Mouse (Mus musculus): ENCODE results near the gene Msh3. TPM values are rescaled to one million over a fixed set of nuclear protein-coding genes. Genes with fewer than 3 reads are reported as not detected.
"Not testable (repeated sequence)": the region's sequence is repeated elsewhere in the genome, so short reads cannot be mapped to it uniquely, and the experiment has no call there.

The Msh3 gene
- polyA plus RNA-seq, 1 experiment from 2014 or later, result 20.9 TPM

- Histone ChIP-seq H3K9me3 (replicated peaks; ENCODE audit: control insufficient read depth, low read length) (no peaks in the 10 kb centered on the region), H3K4me3 (ENCODE audit: low read depth, low read length) (no peak overlapping the region), H3K9ac (ENCODE audit: low read depth, low read length) (no peak overlapping the region), H3K4me1 (ENCODE audit: control insufficient read depth, insufficient read depth, low read length) (no peaks in the 10 kb centered on the region), H3K27ac (ENCODE audit: low read depth, low read length) (no peak overlapping the region), H3K4me2 (no peak overlapping the region), H3K27me3 (ENCODE audit: control insufficient read depth, insufficient read depth, low read length) (no peaks in the 10 kb centered on the region), H3K36me3 (ENCODE audit: control insufficient read depth, insufficient read depth, low read length) (no peaks in the 10 kb centered on the region)
- ATAC-seq (replicated peaks; ENCODE audit: insufficient number of reproducible peaks, low FRiP score, low TSS enrichment), result no peak
- WGBS (ENCODE audit: insufficient replicate concordance), result 86% methylated on average over 9 of the region's 9 CpGs
Measured at GRCm38 (mm10) chr13:92232076-92232938, 122.5 kb downstream of the Msh3 start.

GRCm38 (mm10) chr13:92228037-92228436 lies 126.8 kb downstream of the Msh3 start:
- Histone ChIP-seq H3K9ac (ENCODE audit: low read depth, low read length) (no peak overlapping the region), H3K4me3 (ENCODE audit: low read depth, low read length) (no peak overlapping the region), H3K36me3 (ENCODE audit: control insufficient read depth, insufficient read depth, low read length) (no peaks in the 10 kb centered on the region), H3K27ac (ENCODE audit: low read depth, low read length) (no peak overlapping the region), H3K4me2 (no peak overlapping the region), H3K4me1 (ENCODE audit: control insufficient read depth, insufficient read depth, low read length) (no peaks in the 10 kb centered on the region), H3K27me3 (ENCODE audit: control insufficient read depth, insufficient read depth, low read length) (no peaks in the 10 kb centered on the region), H3K9me3 (replicated peaks; ENCODE audit: control insufficient read depth, low read length) (no peaks in the 10 kb centered on the region)
- WGBS (ENCODE audit: insufficient replicate concordance), result 80% methylated on average over 1 of the region's 1 CpGs
- ATAC-seq (replicated peaks; ENCODE audit: insufficient number of reproducible peaks, low FRiP score, low TSS enrichment), result no peak

GRCm38 (mm10) chr13:92223567-92223966 lies 131.2 kb downstream of the Msh3 start:
- no peaks in the 10 kb centered on the region for H3K9me3 ChIP-seq (replicated peaks; ENCODE audit: control insufficient read depth, low read length)
- H3K27ac ChIP-seq (ENCODE audit: low read depth, low read length), result no peak overlapping the region
- no peak overlapping the region for H3K9ac ChIP-seq (ENCODE audit: low read depth, low read length)
- ATAC-seq (replicated peaks; ENCODE audit: insufficient number of reproducible peaks, low FRiP score, low TSS enrichment), result no peak
- H3K4me1 ChIP-seq (ENCODE audit: control insufficient read depth, insufficient read depth, low read length), result peaks cover 8% of the 10 kb centered on the region; the same call in 1 of the 2 replicates
- no peak overlapping the region for H3K4me3 ChIP-seq (ENCODE audit: low read depth, low read length)
- no peaks in the 10 kb centered on the region for H3K27me3 ChIP-seq (ENCODE audit: control insufficient read depth, insufficient read depth, low read length)
- H3K4me2 ChIP-seq, result no peak overlapping the region
- H3K36me3 ChIP-seq (ENCODE audit: control insufficient read depth, insufficient read depth, low read length), result no peaks in the 10 kb centered on the region
- WGBS (ENCODE audit: insufficient replicate concordance), result 96% methylated on average over 3 of the region's 3 CpGs

- no peaks in the 10 kb centered on the region for H3K36me3 ChIP-seq (ENCODE audit: control insufficient read depth, insufficient read depth, low read length)
- no peak for ATAC-seq (replicated peaks; ENCODE audit: insufficient number of reproducible peaks, low FRiP score, low TSS enrichment)
- peaks cover 8% of the 10 kb centered on the region; the same call in 1 of the 2 replicates for H3K4me1 ChIP-seq (ENCODE audit: control insufficient read depth, insufficient read depth, low read length)
- H3K9me3 ChIP-seq (replicated peaks; ENCODE audit: control insufficient read depth, low read length), result no peaks in the 10 kb centered on the region
- H3K4me3 ChIP-seq (ENCODE audit: low read depth, low read length), result no peak overlapping the region
- 92% methylated on average over 5 of the region's 5 CpGs for WGBS (ENCODE audit: insufficient replicate concordance)
- H3K4me2 ChIP-seq, result no peak overlapping the region
- no peak overlapping the region for H3K27ac ChIP-seq (ENCODE audit: low read depth, low read length)
- H3K27me3 ChIP-seq (ENCODE audit: control insufficient read depth, insufficient read depth, low read length), result no peaks in the 10 kb centered on the region
- H3K9ac ChIP-seq (ENCODE audit: low read depth, low read length), result no peak overlapping the region
Measured at GRCm38 (mm10) chr13:92222763-92223162, 132.0 kb downstream of the Msh3 start.

- no peaks in the 10 kb centered on the region for H3K9me3 ChIP-seq (replicated peaks; ENCODE audit: control insufficient read depth, low read length)
- WGBS (ENCODE audit: insufficient replicate concordance), result 68% methylated on average over 3 of the region's 3 CpGs
- H3K9ac ChIP-seq (ENCODE audit: low read depth, low read length), result no peak overlapping the region
- H3K36me3 ChIP-seq (ENCODE audit: control insufficient read depth, insufficient read depth, low read length), result no peaks in the 10 kb centered on the region
- H3K4me1 ChIP-seq (ENCODE audit: control insufficient read depth, insufficient read depth, low read length), result peaks cover 17% of the 10 kb centered on the region
- ATAC-seq (replicated peaks; ENCODE audit: insufficient number of reproducible peaks, low FRiP score, low TSS enrichment), result no peak
- H3K27ac ChIP-seq (ENCODE audit: low read depth, low read length), result no peak overlapping the region
- no peak overlapping the region for H3K4me2 ChIP-seq
- no peaks in the 10 kb centered on the region for H3K27me3 ChIP-seq (ENCODE audit: control insufficient read depth, insufficient read depth, low read length)
- no peak overlapping the region for H3K4me3 ChIP-seq (ENCODE audit: low read depth, low read length)
Measured at GRCm38 (mm10) chr13:92219774-92220173, 135.0 kb downstream of the Msh3 start.

- H3K27me3 ChIP-seq (ENCODE audit: control insufficient read depth, insufficient read depth, low read length), result no peaks in the 10 kb centered on the region
- 64% methylated on average over 9 of the region's 9 CpGs for WGBS (ENCODE audit: insufficient replicate concordance)
- H3K9me3 ChIP-seq (replicated peaks; ENCODE audit: control insufficient read depth, low read length), result no peaks in the 10 kb centered on the region
- no peak overlapping the region for H3K27ac ChIP-seq (ENCODE audit: low read depth, low read length)
- H3K4me3 ChIP-seq (ENCODE audit: low read depth, low read length), result no peak overlapping the region
- no peak overlapping the region for H3K4me2 ChIP-seq
- peaks cover 17% of the 10 kb centered on the region for H3K4me1 ChIP-seq (ENCODE audit: control insufficient read depth, insufficient read depth, low read length)
- H3K36me3 ChIP-seq (ENCODE audit: control insufficient read depth, insufficient read depth, low read length), result no peaks in the 10 kb centered on the region
- no peak for ATAC-seq (replicated peaks; ENCODE audit: insufficient number of reproducible peaks, low FRiP score, low TSS enrichment)
- H3K9ac ChIP-seq (ENCODE audit: low read depth, low read length), result no peak overlapping the region
Measured at GRCm38 (mm10) chr13:92217216-92217615, 137.6 kb downstream of the Msh3 start.

GRCm38 (mm10) chr13:92196860-92197259 lies 157.9 kb downstream of the Msh3 start:
- Histone ChIP-seq H3K27ac (ENCODE audit: low read depth, low read length) (no peak overlapping the region), H3K9ac (ENCODE audit: low read depth, low read length) (no peak overlapping the region), H3K27me3 (ENCODE audit: control insufficient read depth, insufficient read depth, low read length) (no peaks in the 10 kb centered on the region), H3K4me3 (ENCODE audit: low read depth, low read length) (no peak overlapping the region), H3K4me2 (no peak overlapping the region), H3K36me3 (ENCODE audit: control insufficient read depth, insufficient read depth, low read length) (no peaks in the 10 kb centered on the region), H3K9me3 (replicated peaks; ENCODE audit: control insufficient read depth, low read length) (no peaks in the 10 kb centered on the region), H3K4me1 (ENCODE audit: control insufficient read depth, insufficient read depth, low read length) (no peaks in the 10 kb centered on the region)
- no peak for ATAC-seq (replicated peaks; ENCODE audit: insufficient number of reproducible peaks, low FRiP score, low TSS enrichment)
- WGBS (ENCODE audit: insufficient replicate concordance), result 87% methylated on average over 2 of the region's 2 CpGs

GRCm38 (mm10) chr13:92193806-92194205 lies 161.0 kb downstream of the Msh3 start:
- H3K4me1 ChIP-seq (ENCODE audit: control insufficient read depth, insufficient read depth, low read length); H3K9ac ChIP-seq (ENCODE audit: low read depth, low read length); ATAC-seq (replicated peaks; ENCODE audit: insufficient number of reproducible peaks, low FRiP score, low TSS enrichment); H3K9me3 ChIP-seq (replicated peaks; ENCODE audit: control insufficient read depth, low read length); H3K27me3 ChIP-seq (ENCODE audit: control insufficient read depth, insufficient read depth, low read length); H3K36me3 ChIP-seq (ENCODE audit: control insufficient read depth, insufficient read depth, low read length); H3K4me2 ChIP-seq; H3K27ac ChIP-seq (ENCODE audit: low read depth, low read length); H3K4me3 ChIP-seq (ENCODE audit: low read depth, low read length): not testable (repeated sequence)
- WGBS (ENCODE audit: insufficient replicate concordance), result 73% methylated on average over 5 of the region's 5 CpGs

GRCm38 (mm10) chr13:92172686-92173085 lies 182.1 kb downstream of the Msh3 start:
- not testable (repeated sequence) for H3K4me1 ChIP-seq (ENCODE audit: control insufficient read depth, insufficient read depth, low read length); ATAC-seq (replicated peaks; ENCODE audit: insufficient number of reproducible peaks, low FRiP score, low TSS enrichment); H3K9me3 ChIP-seq (replicated peaks; ENCODE audit: control insufficient read depth, low read length); H3K4me3 ChIP-seq (ENCODE audit: low read depth, low read length); H3K4me2 ChIP-seq; H3K9ac ChIP-seq (ENCODE audit: low read depth, low read length); H3K27ac ChIP-seq (ENCODE audit: low read depth, low read length); H3K27me3 ChIP-seq (ENCODE audit: control insufficient read depth, insufficient read depth, low read length); H3K36me3 ChIP-seq (ENCODE audit: control insufficient read depth, insufficient read depth, low read length)
- 82% methylated on average over 8 of the region's 8 CpGs for WGBS (ENCODE audit: insufficient replicate concordance)
